Mouse (Mus musculus) frontal cortex, adult (tissue): Measurements from ENCODE around the gene Rbm28.
"Not testable (repeated sequence)": the region's sequence is repeated elsewhere in the genome, so short reads cannot be mapped to it uniquely, and the experiment has no call there.

Experiments used
- ATAC-seq: cut with Nextera tagmentation; 2 replicates; pipeline ENCODE4 v1.9.2; 2017; ENCODE audit warnings: mild to moderate bottlenecking, moderate library complexity, mixed read lengths; ENCODE audit not compliant: low TSS enrichment

The Rbm28 gene

GRCm38 (mm10) chr6:29195146-29195545 is 30.3 kb upstream of the Rbm28 start:
- no peak for ATAC-seq

GRCm38 (mm10) chr6:29193961-29194750 is 29.4 kb upstream of the Rbm28 start:
- ATAC-seq, result no peak

DNA sequence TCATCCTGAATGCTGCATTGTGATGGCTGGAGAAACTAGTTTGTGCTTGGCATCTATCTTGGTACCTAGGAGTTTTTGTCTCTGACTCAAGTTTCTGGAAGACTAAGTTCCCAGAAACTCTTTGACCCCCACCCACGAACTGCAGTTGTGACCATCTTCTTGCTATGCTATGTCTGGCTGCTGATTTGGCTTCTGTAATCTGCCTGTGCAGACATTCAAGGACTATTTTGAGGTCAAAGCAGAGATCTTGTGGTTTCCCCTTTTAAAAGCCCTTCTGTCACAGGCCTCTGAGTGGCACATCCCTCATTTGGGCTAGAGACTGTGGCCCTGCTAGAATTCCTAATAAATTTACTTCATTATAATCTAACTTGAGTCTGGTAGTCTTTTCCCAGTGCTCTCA is 23.1 kb upstream of the Rbm28 start:
- no peak for ATAC-seq

DNA sequence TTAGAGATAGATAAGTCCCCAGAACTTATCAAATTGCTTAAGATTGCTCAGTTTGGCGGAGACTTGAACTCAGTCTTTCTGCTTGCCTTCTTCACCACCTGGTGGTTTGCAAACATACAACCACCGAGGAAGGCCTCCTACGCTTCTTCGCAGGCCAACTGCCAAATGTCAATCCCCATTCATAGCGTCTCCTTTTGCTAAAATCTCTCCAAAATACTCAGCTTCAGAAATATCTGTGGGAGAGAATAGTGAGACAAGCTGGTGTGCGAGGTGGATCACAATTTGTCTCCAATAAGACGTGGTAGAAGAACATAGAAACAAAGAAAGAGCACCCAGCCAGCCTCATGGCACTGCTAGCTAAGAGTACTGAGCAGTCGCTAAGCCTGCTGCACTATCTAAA is 15.0 kb upstream of the Rbm28 start:
- peak; percentile 42 for ATAC-seq

DNA sequence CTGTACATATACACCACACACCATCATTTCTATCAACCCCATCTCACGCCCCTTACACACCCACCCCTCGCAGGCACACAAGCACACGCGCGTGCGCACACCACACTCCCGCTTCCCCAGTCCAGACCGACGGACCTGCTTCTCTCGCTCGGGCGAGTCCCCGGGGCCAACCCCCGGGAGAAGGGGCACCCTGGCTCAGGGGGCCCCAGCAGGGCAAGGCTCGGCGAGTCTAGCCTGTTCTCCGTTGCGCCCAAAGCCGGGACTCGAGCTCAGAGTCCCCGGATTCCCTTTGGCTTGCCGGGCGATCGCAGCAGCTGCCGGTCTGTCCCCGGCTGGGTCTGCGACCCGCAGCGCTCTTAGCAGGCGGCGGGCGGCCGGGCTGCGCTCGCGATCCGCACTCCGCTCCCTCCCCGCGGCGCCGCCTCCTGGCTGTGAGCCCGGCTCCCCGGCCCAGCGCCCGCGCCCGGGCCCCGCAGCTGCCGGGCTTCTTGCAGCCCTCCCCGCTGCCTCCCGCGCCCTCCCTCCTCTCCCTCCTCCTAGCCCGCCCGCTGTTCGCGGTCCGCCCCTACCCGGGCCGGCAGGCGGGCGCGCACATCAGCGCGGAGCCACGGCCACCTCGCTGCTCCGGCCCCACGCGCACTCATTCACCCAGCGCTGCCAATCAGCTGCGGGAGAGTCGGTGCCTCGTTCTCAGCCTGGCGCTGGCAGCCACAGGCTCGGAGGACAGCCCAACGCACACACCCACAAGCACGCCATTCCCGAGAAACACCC is 14.3 kb upstream of the Rbm28 start, which contains the start of gene Prrt4:
TSS of gene Prrt4 (minus strand) at position 697 of the 771 bp plus-strand sequence.
- peak; percentile 90 for ATAC-seq

DNA sequence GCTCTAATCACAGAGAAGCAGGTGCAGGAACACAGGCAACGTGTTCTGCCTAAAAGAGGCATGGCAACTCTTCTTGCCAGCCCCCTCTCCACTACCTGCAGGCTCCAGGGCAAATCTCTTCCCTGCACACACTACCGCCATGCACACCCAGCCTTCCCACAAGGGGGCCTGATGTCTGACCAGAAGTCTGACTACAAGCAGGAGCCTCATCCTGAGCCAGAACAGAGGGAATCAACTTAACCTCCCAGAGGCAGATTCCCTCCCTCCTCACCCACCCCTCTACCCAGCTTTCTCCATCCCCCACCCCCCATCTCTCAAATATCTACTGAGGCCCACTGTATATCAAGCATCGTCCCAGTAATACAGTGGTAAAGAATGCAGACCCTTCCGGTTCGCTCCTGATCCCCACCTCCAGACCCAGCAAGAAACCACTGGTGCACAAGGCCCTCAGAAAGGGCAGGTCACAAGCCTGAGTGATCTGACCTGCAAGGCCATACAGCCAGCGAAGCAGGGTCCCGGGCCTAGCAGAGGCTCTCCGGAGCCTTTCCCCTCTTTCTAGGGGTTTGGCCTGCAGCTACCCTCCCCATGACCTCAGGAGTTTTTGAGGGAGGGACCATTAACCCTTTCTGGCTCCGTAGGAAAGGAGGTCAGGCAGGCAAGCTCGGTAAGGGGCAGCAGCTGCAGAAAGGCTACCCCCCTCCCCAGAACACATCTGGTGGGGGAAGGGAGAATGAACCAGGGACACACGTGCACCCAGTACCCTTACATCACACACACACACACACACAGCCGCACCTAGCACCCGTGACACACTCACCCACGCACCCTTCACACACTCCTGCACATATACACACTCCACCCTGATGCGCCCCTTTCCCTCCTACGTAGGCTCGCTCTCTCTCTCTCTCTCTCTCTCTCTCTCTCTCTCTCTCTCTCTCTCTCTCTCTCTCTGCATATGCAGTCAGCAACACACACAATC is 13.4 kb upstream of the Rbm28 start:
- peak; percentile 24 for ATAC-seq

- ATAC-seq, result no peak
Measured at GRCm38 (mm10) chr6:29175113-29175512, 10.3 kb upstream of the Rbm28 start.

GRCm38 (mm10) chr6:29174368-29174767 is 9.6 kb upstream of the Rbm28 start:
- no peak for ATAC-seq

DNA sequence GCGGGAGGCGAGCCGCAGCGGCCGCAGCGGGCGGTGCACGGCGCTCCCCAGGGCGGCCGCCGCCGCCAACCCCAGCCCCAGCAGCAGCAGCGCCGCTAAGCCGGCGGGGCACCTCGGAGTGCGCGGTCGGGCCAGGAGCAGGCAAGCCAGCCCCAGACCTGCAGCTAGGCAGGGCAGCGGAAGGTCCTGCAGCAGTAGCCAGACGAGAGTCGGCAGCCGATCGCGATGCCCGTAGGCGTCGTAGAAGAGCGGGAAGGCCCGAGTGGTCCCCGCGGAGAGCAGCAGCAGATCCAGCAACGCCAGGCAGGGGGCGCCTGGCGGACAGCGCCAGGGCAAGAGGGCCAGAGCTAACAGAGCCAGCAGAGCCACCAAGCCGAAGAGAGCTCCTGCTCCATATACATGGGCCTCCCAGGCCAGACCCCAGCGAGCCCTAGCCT is 6.2 kb upstream of the Rbm28 start:
- peak; percentile 63 for ATAC-seq

GRCm38 (mm10) chr6:29170063-29170921 is 5.5 kb upstream of the Rbm28 start:
- ATAC-seq, result peak; percentile 56

GRCm38 (mm10) chr6:29169675-29170062 is 4.9 kb upstream of the Rbm28 start:
- no peak for ATAC-seq

GRCm38 (mm10) chr6:29168871-29169270 is 4.1 kb upstream of the Rbm28 start:
- no peak for ATAC-seq

DNA sequence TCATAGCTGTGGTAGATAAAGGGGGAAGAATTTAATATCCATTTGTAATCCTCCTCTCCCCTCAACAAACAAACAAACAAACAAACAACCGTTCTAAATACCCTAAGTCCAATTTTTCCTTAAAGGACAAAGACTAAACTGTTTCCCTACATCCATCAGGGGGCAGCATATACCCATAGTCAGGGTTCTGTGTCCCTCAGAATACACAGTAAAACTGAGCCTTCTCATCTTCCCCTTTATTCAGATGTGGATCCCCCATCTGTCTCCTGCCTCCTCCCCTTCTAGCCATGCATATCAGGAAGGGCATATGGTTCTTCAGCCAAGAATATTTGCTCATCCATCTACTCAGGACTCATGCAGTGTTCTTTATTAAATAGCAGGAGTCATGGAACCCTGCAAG is 1.4 kb upstream of the Rbm28 start:
- peak; percentile 51 for ATAC-seq

- not testable (repeated sequence) for ATAC-seq
Measured at GRCm38 (mm10) chr6:29161291-29161690, 3.5 kb downstream of the Rbm28 start.

- ATAC-seq, result no peak
Measured at GRCm38 (mm10) chr6:29160786-29161185, 4.0 kb downstream of the Rbm28 start.

DNA sequence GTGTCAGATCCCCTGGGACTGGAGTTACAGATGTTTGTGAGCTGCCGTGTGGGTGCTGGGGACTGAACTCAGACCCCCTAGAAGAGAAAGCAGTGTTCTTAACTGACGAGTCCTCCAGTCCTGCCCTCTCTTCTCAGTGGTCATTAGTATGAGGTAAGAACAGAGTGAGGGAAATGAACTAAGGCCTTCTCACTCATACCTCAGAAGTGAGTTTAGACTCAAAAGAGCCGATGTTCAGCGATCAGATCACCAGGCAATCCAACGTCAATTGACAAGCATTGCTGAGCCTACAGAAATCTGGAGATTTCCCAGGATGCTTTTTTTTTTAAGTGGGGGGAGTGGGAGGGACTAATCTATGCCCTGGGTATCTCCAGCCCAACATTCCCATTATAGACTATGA is 8.5 kb downstream of the Rbm28 start:
- ATAC-seq, result no peak

DNA sequence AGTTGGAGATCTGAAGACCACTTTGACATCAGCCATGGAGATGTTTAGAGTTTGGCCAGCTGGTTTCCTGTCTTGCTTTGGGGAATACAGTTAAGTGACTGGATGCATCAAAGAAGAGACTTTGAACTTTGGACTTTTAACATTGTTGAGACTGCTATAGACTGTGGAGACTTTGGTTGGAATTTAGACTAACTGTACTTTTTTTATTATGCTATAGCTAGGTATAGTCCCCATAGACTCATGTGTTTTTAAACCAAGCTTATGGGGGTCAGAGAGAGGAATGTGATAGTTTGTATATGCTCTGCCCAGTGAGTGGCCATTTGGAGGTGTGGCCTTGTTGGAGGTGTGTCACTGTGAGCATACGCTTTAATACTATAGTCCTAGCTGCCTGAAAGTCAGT is 14.8 kb downstream of the Rbm28 start:
- no peak for ATAC-seq

- no peak for ATAC-seq
Measured at GRCm38 (mm10) chr6:29147407-29148010, 17.3 kb downstream of the Rbm28 start.

DNA sequence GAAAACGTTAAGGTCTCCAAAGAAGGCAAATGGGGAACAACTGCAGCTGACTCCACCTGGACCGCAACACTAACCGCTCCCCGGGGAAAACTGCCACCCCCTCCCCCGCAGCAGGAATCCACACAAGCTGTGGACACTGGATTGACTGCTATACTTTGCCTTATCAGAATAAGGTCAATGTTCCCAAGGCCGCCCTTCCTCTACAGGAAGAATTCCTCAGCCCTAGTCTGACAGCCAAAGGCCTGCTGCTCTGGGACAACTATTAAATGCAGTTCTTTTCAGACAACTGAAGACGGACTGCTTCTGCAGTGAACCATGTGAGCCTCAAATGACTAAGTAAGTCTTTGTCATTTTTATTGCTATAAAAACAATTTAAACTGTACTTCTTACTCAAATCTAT is 18.2 kb downstream of the Rbm28 start:
- ATAC-seq, result no peak
